9 mouse cellular contexts compared by ENCODE assay signal in the genomic region with DNA sequence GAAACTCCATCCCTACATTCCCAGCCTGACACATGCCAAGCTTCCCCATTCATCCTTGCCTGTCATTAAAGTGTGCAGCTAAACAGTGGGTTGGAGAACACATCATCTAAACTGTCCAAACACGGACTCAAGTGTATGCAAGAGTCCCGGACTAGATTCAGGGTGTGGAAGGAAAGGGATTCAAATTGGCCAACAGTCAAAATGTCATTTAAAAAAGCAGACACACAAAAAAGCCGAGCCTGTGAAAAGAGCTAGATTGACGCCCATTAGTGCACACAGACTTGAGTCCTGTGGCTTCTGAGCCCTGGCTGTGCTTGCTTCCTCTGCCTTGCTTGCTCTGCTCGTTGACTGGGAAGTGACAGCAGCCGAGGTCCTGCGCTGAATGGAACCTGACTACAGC.
"Had no signal": no experiment of that assay in that cellular context is flagged by ENCODE, and none has a peak within 500 bp of the region (broad histone marks: within the 10 kb centered on the region; RNA-seq: fewer than 3 reads in every experiment).

No protein-coding gene starts in this region.

- H3K9ac ChIP-seq: kidney, embryonic 15.5 days; limb, embryonic 13.5 days; liver, embryonic 14.5 days had no signal

- H3K4me1 ChIP-seq: limb, embryonic 13.5 days had no signal

- H3K27ac ChIP-seq: kidney, embryonic 15.5 days; limb, embryonic 13.5 days; liver, embryonic 14.5 days had no signal

- H3K4me2 ChIP-seq: kidney, embryonic 15.5 days; limb, embryonic 13.5 days had no signal

- H3K4me3 ChIP-seq: kidney, embryonic 15.5 days; limb, embryonic 13.5 days had no signal

- H3K27me3 ChIP-seq: kidney, embryonic 15.5 days; limb, embryonic 13.5 days had no signal

- H3K9me3 ChIP-seq: kidney, embryonic 15.5 days; limb, embryonic 13.5 days had no signal

- H3K36me3 ChIP-seq: kidney, embryonic 15.5 days; limb, embryonic 13.5 days had no signal

- DNase-seq: kidney, postnatal 14 days; left cerebral cortex, postnatal 4 days; lung, adult 18-20 months; right cerebral cortex, adult 18-20 months; right cerebral cortex, postnatal 25 days; thymus, postnatal 4 days had no signal
